Mouse (Mus musculus): ENCODE data around the gene Bdp1. TPM values are rescaled to one million over a fixed set of nuclear protein-coding genes. Genes with fewer than 3 reads are reported as not detected.

The Bdp1 gene
- polyA plus RNA-seq, 1 experiment from 2014 or later = 23.7 TPM

Other genes starting within 250 kb of the Bdp1 start
- 36.2 and 39.3 TPM in 2 replicates for gene Cartpt, start 203.0 kb downstream of the Bdp1 start, polyA plus RNA-seq (2014; fragmentation: Nextera tagmentation; extraction: Ambion mirVana)
- gene Mccc2, start 88.4 kb downstream of the Bdp1 start, polyA plus RNA-seq (2014; fragmentation: Nextera tagmentation; extraction: Ambion mirVana) = 35.5 and 39.9 TPM in 2 replicates
- 239 and 276 TPM in 2 replicates for gene Serf1, start 3.9 kb upstream of the Bdp1 start, polyA plus RNA-seq (2014; fragmentation: Nextera tagmentation; extraction: Ambion mirVana)
- 84.4 and 86.8 TPM in 2 replicates for gene Smn1, start 20.8 kb upstream of the Bdp1 start, polyA plus RNA-seq (2014; fragmentation: Nextera tagmentation; extraction: Ambion mirVana)
- gene Naip2, start 98.0 kb upstream of the Bdp1 start, polyA plus RNA-seq (2014; fragmentation: Nextera tagmentation; extraction: Ambion mirVana) = 0.22 and 0.34 TPM in 2 replicates
- 0.21 and 0.27 TPM in 2 replicates for gene Naip5, start 142.3 kb upstream of the Bdp1 start, polyA plus RNA-seq (2014; fragmentation: Nextera tagmentation; extraction: Ambion mirVana)
- gene Naip6, start 213.6 kb upstream of the Bdp1 start, polyA plus RNA-seq (2014; fragmentation: Nextera tagmentation; extraction: Ambion mirVana) = 0.07 and 0.08 TPM in 2 replicates

All from midbrain, embryonic 11.5 days (tissue).